Mouse (Mus musculus) mouse embryonic stem cell (cell line): ENCODE measurements around the gene Trp53i11.

Source experiments
- in situ Hi-C, 2 experiments: fragments of 300-500 bp; cut with MboI; formaldehyde crosslinking; loops; 1 replicate in 1 of 2; 3 replicates in 1 of 2; pipeline ENCODE4 v1.14.3; 2019 to 2020; ENCODE audit warnings: low sequenced_read_pairs in 2 of 2, low pct_unique_long_range_greater_than_20kb in 1 of 2, mixed read lengths in 1 of 2; ENCODE audit not compliant: unreplicated experiment in 1 of 2

Trp53i11 gene

DNA sequence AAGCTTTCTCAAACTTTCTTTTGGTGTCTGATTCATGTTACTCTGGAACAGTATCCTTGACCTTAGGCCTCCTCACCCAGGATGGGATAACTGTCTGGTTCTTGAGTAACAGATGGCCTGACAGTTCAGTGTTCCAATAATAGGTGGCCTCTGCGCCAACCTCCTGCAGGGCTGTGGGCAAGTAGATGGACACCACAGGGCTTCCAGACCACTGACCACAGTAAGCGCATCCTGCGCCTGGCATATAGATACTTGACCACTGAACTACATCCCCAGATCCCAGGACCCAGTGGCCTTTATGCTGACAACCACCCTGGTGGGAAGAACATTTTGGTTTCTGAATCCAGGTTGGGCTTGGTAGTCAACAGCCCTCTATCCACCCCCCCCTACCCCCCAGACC, 32.2 kb downstream of the Trp53i11 start:
- in situ Hi-C loops = loop anchor here (10.0 to 25.0 kb wide), 3 partner anchors 115 to 195 kb away; partner anchors contain the start of gene Tspan18 (in 1 of the 2)

DNA sequence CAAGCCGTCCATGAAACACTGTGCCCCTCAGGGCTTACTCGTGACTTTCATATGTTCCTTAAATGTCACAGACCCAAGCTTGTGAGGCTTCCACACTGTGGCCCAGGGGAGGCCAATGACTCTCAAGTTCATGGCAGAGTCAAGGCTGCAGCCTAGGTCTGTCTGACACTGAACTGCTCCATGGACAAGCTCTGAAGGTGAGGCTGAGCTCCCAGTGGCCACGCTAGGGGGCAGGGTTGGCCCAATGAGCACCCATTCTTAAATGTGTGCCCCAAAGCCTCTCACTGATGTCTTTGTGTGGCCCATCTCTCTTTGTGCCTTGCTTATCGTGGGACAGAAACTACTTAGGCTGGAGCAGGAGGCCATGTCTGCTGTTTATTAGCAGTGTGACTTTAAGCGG, 33.1 kb downstream of the Trp53i11 start:
- in situ Hi-C loops = loop anchor here in 1 of 2 experiments (25.0 kb wide), 1 partner anchor 192 kb away; no protein-coding TSS in a partner anchor

DNA sequence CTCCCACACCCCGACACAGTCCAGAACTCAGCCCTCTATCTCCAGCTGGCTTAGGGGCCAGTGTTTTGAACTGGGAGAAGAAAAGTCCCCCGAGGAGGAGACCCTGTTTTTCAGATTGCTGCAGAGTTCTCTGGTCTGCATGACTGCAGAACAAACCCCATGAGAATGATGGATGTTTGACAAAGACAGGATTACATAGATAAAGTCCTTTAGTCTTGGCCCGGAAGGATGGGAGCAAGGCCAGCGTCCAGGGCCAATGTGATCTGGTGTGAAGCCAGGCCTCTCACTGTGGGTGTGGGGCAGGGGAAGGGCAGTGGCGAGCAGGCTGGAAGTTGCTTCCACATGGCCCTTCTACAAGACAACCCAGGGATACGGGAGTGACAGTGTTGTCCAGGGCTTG, 36.1 kb downstream of the Trp53i11 start:
- in situ Hi-C loops = loop anchor here in 1 of 2 experiments (25.0 kb wide), 1 partner anchor 189 kb away; no protein-coding TSS in a partner anchor

DNA sequence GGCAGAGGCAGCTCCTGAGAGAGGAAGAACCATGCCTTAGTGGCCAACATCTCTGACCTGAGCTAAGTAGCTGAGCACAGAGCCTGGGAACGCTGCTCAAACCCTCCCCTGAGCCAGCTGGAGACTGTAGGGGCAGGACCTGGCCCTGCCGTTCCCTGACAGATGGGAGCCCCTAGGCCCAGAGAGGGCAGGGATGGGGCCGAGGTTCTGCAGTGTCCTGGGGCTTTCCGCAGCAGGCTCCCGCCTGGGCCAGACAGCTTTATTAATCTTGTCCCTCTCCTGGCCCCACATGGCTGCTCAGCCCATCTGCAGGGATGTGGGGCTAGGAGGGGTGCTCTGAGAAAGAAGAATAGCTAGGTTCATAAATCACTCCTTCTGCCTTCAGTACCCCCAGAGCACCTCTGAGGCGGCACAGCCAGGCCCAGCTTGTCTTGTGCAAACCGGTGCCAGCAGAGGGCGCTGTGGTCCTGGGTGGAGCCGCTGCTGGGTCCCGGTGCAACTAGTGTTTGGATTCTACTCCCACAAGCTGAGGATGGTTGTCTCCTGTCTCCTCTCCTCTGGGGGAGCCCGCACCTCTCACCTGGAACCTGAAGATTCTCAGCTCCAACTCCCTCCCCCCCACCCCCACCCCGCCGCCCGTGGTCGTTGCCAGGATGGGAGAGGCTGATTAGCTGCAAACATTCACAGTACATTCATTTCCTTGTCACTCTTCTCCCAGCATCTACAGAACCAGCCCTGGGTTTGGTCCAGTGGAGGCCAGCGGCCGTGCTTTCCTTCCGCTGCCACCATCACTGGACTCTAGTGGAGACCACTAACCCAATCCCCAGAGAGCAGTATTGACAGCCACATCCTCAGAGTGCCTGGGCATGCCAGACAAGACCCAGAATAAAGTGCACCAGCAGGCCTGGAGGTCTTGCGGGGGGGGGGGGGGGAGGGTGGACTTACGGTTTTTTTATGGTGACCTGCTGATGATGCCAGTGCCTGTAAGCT, 39.6 kb downstream of the Trp53i11 start:
- in situ Hi-C loops = loop anchor here in 1 of 2 experiments (25.0 kb wide), 1 partner anchor 110 kb away; the partner anchor contains the start of gene Tspan18

DNA sequence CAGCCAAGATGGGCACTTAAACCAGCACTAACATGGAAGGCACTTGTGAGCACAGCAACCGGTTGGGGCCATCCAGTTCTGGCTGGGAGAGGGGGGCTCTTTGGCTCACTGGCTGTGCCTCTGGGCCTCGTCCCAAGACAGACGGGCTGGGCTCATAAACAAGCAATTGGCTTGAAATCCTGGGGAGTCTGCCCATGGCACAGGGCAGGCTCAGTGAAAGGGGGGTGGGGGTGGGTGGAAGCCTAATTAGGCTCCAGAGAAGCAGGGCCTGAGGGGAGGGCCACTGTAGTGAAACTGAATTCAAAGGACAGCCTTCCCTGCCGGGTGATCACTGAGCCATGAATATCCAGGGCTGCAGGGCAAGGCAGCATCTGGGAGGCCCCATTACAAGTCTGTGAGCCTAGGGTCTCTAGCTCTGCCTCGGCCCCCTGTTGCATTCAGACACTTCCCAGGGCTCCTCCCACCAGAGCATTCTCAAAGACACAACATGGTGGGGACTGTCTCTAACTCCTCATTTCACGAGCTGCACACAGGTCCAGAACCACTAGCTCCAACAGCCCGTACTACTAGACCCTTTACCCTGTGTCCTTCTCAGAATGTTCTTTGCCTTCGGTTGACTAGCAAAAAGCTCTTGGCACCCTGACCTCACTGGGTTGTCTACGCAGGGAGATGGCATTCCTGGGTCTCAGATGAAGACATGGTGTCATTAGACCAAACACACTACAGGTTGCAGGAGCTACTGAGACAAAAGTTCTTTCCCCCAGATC, 40.5 kb downstream of the Trp53i11 start:
- in situ Hi-C loops = loop anchor here in 1 of 2 experiments (25.0 kb wide), 1 partner anchor 109 kb away; the partner anchor contains the start of gene Tspan18

DNA sequence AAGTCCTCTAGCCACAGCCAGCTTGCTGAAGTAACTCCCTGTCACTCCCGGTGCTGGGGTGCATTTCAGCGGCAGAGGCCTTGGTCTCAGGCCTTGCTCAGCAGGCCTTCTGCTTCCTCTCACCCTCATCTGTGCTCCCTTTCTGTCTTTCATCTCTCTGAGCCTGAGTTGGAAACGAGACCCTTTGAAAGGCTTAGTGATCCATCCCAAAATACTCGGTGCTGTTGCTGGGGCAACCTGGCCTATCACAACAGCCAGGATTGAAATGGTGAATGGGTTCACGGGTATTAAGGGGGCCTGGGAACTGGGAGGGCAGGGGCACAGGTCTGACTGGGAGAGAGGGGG, 41.1 kb downstream of the Trp53i11 start:
- in situ Hi-C loops = loop anchor here in 1 of 2 experiments (25.0 kb wide), 1 partner anchor 109 kb away; the partner anchor contains the start of gene Tspan18

DNA sequence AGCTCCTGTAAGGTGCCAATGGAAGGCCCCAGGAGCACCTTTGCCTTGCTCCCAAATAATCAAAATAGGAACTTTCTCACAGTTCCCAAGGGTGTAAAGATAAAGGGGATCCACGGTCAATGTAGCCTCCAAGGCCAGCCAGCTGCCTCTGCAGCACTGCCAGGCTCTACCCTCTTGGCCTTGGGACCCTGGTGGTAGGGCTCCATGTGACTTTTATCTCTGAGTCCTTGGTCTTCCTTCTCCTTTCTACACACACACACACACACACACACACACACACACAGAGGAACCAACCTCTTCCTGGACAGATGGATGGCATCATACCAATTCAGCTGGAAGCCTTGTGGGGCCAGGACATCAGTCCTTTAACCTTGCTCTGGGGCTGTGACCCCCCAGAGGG, 44.8 kb downstream of the Trp53i11 start:
- in situ Hi-C loops = loop anchor here in 1 of 2 experiments (25.0 kb wide), 1 partner anchor 105 kb away; the partner anchor contains the start of gene Tspan18

DNA sequence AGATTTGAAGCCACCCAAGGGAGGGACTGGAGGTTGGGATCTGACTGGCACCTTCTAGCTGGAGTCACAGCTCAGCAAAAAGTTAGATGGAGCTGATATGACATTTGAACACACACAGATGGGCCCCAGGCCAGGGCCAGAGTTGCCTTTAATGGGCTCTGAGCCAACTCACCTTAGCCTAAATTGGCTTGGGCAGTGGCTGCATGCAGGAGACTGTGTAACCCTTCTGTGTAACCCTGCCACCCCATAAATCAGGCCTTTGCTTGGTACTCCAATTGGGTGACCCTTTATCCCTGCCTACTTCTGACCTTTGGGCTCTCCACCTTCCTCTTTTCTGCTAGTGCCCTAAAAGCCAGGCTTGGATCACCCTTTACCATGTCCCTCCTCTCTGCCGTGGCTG, 49.7 kb downstream of the Trp53i11 start:
- in situ Hi-C loops = loop anchor here in 1 of 2 experiments (25.0 kb wide), 1 partner anchor 100 kb away; the partner anchor contains the start of gene Tspan18

DNA sequence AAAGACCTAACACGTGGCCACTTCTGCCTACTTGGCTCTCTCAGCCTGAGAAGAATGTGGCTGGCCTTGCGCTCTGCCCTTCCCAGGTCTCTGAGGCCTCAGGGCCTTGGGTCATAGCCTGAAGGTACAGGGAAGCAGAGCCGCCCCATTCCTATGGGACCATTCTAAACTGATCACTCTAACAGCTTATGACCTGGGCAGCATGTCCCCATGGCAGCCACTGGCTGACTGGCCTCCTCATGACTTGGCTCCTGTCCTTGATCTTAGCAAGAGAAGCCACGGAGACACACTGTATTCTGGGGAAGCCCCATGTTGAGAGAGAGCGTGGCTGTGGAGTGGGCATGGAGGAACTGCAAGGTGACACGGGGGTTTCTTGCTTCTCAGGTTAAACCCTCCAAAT, 51.5 kb downstream of the Trp53i11 start:
- in situ Hi-C loops = loop anchor here in 1 of 2 experiments (25.0 kb wide), 1 partner anchor 98 kb away; the partner anchor contains the start of gene Tspan18

DNA sequence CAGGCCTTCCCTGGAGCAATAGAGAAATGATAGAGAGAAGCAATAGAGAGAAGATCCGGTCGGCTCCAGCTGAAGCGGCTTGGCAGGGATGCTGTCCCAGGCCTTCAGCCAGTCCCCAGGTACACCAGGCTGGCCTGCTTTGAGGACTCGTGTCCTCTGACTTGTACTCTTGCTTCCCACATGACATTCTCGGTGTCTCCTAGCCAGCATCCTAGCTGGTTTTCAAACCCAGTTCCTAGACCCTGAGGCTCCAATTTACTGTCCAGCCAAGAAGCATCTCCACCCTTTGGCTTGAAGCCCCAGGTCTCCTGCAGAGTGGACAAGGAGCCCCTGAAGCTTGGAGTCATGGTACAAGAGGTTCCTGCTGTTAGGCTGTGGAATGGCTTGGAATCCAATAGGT, 54.8 kb downstream of the Trp53i11 start:
- in situ Hi-C loops = loop anchor here in 1 of 2 experiments (25.0 kb wide), 1 partner anchor 95 kb away; the partner anchor contains the start of gene Tspan18

DNA sequence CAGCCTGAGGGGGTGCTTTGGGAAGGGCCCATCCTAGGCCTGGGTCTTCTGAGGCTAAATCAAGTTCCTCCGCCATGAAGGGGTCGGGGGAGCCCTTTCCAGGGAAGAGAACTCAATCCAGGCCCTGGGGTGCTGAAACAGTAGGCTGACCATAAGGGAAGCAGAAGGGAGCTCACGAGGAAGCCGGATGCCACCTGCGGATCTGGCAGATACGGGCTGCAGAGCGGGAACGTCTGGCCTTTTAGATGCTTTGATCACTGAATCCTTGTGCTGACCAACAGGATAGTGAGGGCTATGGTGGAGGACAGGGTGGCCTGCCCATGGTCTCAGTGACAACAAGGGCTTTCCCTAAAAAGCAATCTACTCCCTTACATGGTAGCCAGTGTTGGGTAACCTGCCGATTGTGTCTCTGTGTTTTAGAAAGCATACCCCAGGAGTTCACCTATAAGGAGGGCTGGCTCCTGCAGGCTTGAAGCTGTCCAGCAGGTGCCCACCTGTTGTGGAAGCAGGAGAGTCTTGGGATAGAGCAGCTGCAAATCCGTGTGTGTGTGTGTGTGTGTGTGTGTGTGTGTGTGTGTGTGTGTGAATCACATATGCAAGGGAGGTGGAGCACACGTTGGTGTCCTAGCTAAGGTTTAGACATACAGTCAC, 56.2 kb downstream of the Trp53i11 start:
- in situ Hi-C loops = loop anchor here in 1 of 2 experiments (25.0 kb wide), 1 partner anchor 94 kb away; the partner anchor contains the start of gene Tspan18

DNA sequence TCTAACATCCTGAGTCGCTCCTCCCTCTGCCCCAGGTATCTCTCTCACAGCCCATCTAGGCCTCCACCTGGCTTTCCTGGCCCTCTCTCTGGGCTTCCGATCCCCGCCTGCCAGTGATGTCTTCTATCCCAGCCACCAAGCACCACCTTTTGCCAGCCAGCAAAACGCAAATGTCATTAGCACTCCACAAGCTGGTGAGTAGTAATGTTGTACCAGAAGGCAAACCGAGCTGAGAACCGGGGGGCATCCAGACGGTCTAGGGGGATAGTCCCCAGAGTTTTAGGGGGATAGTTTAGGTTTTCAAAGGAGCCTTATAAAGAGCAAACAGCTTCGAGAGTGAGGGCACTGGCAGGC, 56.7 kb downstream of the Trp53i11 start:
- in situ Hi-C loops = loop anchor here in 1 of 2 experiments (25.0 kb wide), 1 partner anchor 93 kb away; the partner anchor contains the start of gene Tspan18

DNA sequence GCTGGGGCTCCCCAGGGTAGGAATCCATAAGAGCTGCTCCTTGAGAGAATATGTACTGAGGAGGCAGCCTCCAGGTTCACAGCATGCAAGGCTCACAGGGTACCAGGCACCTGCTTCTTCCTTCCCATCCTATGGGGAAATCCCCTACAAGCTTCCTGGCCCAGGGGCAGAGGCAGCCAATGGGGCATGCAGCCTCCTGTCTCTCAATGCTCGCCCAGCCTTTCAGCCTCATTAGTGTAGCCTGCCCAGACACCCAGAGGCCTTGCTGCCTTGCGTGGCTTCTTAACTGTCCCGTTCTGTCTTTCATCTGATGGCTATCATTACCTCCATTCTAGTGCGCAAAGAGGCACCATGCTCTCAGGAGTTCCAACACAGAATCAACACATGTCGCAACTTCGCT, 61.7 kb downstream of the Trp53i11 start:
- in situ Hi-C loops = loop anchor here in 1 of 2 experiments (25.0 kb wide), 1 partner anchor 88 kb away; the partner anchor contains the start of gene Tspan18

DNA sequence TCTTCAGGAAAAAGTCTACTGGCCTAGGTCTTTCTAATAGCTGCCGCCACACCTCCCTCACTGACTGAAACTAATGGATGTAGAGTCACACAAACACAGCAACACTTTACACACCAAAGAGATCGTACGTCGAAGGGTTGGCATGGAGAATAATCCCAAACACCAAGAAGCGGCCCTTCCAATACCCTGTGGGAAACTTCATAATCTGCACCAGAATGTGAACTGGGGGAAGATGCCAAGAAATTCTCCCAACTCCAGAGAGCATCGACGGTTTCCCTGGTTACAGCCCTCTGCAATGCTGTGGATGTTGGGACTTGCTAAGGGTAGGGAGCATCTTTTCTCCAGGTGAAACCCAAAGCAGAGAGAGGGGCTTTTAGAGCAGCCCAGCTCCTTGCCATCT, 63.3 kb downstream of the Trp53i11 start:
- in situ Hi-C loops = no loop called here
